Mouse (Mus musculus) adipose tissue, adult 10 weeks (tissue): ENCODE results near the gene Ephb6. TPM values are rescaled to one million over a fixed set of nuclear protein-coding genes. Genes with fewer than 3 reads are reported as not detected.

Experiments used
- polyA plus RNA-seq: library from polyadenylated mRNA; stranded (reverse); fragments of 350-450 nt; fragmentation: Illumina TruSeq; extraction: RNeasy Lipid Tissue Mini Kit (QIAGEN cat#74804); gene quantifications from one replicate; pipeline ENCODE4 v1.2.3, GENCODE M21; 2014; ENCODE audit warnings: low read depth, low replicate concordance

Ephb6 gene
- 29.8 TPM for polyA plus RNA-seq

DNA sequence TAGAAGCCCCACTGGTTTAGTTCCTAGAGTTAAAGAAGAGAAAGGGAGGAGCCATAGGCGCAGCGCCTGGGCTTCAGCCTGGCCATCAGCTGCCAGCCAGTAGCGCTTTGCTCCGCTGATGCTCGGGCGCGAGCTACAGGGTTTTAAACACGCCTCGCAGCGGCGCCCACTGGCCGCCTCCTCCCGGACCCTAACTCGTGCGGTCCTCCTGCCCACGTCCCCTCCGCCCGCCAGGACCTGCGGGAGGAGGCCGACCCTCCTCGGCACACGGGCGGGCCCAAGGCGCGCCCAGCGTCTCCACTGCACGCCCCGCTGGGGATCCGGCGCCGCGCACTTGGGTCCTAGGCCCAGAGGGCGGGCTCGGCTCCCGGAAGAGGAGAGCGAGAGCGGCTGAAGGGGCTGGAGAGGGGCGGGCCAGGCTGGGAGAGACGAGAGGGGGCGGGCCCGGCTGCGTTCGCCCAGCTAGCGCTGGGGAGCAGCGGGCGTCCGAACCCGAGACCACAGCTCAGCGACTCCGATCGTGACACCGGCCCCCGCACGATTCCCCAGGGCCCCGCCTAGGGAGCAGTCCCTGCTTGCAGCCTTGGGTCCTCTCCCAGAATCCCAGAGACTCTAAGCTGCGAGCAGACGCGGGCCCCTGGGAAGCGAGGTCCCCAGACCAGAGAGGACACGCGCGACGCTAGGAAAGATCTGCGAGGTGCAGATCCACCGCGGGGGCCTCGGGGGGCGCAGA is at the start of gene Ephb6:
Gene Ephb6 (plus strand): TSS at position 422 of the 733 bp plus-strand sequence.

DNA sequence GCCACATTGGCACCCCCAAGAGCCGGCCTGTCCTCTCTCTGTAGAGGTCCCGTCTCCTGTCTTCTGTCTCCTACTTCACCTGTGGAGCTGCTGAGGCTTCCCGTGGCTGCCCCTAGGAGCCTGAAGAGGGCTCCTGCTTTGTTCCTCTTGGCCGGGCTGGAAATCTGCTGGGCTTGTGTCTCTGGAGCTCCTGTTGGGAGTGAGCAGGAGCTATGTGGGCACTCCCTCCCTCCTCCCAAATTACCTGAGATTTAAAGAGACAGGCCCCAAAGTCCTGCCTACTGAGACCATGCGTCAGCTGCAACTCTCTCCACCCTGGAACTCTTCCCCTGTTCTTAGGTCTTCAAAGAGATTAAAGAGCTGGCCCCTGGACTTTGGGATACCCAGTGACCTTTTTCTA is 30.9 kb downstream of the Ephb6 start, which contains the start of gene Trpv6:
Gene Trpv6 (minus strand): TSS at position 228 of the 400 bp plus-strand sequence.

Other genes with a start within 250 kb of the Ephb6 start
- gene Prss3, start 227.8 kb upstream of the Ephb6 start, polyA plus RNA-seq, result not detected
- not detected for gene Gm5771, start 213.1 kb upstream of the Ephb6 start, polyA plus RNA-seq
- gene Gm10334, start 159.3 kb upstream of the Ephb6 start, polyA plus RNA-seq, result not detected
- gene Prss1, start 146.6 kb upstream of the Ephb6 start, polyA plus RNA-seq, result not detected
- gene Prss2, start 83.7 kb upstream of the Ephb6 start, polyA plus RNA-seq, result not detected
- 27.6 TPM for gene Trpv6, start 30.9 kb downstream of the Ephb6 start, polyA plus RNA-seq
- not detected for gene Trpv5, start 75.3 kb downstream of the Ephb6 start, polyA plus RNA-seq
- 11.7 TPM for gene Llcfc1, start 78.9 kb downstream of the Ephb6 start, polyA plus RNA-seq
- not detected for gene Kel, start 98.9 kb downstream of the Ephb6 start, polyA plus RNA-seq
- not detected for gene Olfr459, start 169.7 kb downstream of the Ephb6 start, polyA plus RNA-seq
- not detected for gene Pip, start 242.1 kb downstream of the Ephb6 start, polyA plus RNA-seq
- gene Sval2, start 247.5 kb downstream of the Ephb6 start, polyA plus RNA-seq, result not detected